Mouse (Mus musculus): ENCODE data around the gene Shank2.

Gene Shank2

DNA sequence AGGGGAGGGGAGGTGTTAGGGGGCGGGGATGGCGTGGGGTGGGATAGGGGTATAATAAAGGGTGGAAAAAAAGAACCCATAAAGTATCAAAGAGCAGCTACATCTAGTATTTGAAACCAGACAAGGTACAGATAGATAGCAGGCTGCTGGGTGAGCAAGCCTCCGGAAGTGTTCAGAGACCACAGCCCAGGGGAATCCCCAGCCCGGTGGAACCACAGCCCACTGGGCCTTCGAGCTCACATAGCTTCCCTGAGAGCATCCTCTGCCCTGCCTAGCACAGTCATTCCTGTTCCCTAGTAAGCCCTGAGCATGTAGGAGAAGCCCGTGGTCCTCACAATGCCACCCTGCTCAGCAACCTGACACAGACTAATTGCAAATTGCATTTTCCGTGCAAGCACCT, 443.1 kb downstream of the Shank2 start:
- DNase-seq: no peak

DNA sequence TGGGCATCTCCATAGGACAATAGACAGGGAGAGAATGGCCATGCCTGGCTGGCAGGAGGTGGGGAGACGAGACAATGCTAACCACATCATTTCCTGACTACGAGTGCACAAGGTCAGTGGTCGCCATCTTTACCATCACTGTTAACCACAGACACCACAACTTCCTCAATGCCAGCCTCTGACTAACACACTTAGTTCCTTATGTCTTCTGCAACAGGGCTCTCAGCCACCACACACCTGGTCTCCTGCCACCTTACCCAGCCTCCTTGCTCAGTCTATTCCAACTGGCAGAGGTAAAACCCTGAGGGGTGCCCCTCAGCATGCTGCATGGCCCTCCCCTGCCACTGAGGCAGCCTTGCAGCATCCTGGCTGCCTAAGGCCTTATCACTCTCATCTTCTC, 445.4 kb downstream of the Shank2 start:
- DNase-seq: no peak

DNA sequence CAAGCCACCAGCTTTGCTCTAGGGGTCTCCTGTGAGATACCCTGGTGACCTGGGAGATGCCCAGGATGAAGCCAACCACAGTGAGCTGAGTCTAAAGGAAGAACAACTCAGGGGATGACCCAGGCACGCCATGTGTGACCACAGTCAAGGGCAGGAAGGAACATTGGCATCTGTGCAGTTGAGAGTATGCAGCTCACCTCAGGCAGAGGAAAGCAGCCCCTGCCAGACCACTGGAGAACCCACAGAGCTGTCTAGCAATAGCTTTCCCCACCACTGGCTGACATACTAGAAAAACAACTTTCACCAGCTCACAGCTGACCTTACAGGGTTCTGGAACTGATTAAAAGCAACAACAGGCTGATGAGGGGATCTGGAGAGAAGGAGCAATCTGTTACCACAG, 446.5 kb downstream of the Shank2 start:
- no peak for DNase-seq

DNA sequence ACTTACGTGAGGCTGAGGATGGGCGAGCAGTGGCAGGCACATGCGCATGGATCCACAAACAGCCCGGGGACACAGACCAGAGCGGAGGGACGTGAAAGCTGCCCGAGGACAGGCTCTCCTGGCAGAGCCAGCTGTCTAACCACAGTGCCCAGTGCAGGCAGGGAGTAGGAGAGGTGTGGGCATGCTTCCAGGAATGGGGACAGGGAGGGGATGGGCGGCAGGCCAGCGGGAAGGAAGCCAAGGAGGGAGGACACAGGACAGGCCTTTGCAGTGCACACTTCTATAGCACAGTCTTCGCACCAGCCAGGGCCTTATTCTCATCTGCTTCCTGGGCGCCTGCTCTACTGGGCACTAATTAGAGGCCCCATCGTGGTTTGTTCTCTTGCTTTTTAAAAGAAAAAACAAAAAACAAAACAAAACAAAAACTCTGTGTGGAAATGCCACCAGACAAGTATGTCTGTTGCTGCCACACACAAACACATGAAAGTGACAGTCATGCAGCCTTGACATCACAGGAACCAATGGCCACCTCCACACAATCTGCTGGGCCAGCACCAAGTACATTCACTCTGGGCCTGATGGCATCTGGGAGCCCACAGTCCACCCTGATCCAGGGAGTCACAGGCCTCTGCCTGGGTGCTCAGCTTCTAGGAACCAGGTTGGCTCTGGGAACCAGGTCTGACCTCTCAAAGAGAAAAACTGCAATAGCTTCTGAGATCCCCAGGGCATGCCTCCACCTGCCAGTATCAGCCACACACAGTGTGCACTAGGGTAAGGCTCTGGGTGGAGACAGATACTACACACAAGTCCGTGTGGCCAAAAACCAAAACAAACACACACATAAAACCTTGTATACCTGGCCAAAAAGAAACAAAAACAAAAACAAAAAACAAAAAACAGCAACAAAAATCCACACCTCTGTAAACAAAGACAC, 448.2 kb downstream of the Shank2 start:
- DNase-seq: peak; percentile 77

DNA sequence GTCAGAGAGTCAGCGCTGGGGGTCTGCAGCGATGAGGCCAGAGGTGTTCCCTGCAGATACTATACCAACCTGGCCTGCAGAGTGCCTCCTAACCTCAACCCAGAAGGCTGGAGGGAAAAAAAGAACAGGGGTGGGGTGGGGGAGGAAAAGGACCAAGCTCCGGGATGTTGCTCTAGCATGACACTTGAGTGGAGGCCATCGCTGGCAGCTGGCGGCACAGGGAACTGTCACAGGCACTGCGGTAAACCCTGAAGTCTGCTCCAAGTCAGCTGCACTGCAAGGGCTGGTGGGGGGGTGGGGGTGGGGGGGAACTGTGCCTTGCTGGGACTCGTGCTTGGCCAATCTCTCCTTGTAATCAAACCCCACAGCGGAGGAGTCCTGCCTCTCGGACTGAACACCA, 448.9 kb downstream of the Shank2 start:
- no peak for DNase-seq

DNA sequence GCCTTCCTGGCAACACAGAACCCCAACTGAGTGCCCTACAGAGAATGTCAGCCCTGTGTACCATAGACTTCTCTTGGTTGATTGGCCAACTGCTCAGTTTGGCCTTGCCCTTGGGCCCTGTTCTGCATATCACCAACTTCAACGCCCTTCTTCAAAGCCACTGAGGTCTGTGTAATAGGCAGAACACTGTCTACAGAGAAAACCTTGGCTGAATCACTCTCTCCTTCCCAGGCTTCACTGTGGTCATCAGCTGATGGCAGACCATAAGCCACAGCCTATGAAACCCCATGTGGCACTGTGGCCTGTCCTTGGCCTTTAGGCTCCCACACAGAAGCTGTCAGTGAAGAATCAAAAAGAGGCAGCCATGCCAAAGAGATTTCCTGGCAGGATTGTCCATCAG, 457.2 kb downstream of the Shank2 start:
- no peak for DNase-seq

DNA sequence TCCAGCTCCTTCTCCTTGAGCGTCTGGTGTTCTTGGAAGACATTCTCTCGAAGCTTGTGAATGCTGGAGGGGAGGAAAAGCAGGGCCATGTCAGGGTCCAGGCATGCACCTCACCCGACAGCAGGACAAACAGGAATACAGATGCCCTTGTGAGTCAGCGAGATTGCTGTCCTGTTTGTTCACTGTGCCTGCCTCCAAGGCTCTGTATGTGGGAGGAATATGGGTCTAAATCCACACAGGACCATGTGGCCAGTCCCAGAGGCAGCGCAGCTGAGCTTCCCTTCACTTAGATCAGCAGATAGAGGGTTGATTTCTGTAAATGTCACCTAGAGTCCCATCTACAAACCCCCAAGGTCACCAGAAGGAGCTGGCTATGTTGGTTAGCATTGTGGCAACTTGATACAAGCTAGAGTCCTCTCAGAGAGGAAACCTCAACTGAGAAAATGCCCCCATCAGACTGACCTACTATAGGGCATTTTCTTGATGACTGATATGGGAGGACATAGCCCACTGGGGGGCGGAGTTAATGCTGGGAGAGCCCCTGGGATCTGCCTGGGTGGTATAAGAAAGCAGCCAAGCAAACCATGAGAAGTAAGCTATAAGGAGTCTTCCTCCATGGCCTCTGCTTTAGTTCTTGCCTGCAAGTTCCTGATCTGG, 459.6 kb downstream of the Shank2 start:
- no peak for DNase-seq

DNA sequence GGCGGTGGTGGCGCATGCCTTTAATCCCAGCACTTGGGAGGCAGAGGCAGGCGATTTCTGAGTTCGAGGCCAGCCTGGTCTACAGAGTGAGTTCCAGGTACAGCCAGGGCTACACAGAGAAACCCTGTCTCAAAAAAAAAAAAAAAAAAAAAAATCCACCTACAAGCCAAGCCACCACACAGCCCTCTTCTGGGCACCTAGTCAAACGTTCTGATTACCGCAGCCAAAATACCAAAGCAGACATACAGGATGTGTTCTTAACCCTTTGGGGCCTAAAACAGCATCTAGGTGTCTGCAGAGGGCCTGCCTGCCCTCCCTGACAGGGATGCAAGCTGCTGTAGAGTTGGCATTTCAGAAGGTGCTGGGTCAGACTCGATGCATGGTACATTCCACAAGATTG, 460.8 kb downstream of the Shank2 start:
- DNase-seq: no peak

DNA sequence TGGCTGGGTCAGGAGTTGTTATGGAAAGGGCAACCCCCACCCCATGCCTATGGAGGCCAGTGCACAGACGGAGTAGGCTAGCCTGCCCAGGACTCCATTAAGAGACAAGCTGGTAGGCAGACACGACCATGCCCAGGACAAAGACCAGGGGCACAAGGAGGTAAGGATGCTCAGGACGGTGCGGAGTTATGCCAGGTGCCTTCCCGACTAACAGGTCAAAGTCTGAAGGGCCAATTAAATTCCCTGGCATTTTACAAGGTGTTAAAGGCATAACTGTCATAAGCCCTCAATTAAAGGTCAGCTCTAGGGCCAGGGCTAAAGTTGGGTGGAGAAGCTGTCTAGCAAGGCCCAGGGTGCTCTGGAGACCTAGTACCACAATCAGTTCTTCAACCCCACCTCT, 467.0 kb downstream of the Shank2 start:
- DNase-seq: no peak

DNA sequence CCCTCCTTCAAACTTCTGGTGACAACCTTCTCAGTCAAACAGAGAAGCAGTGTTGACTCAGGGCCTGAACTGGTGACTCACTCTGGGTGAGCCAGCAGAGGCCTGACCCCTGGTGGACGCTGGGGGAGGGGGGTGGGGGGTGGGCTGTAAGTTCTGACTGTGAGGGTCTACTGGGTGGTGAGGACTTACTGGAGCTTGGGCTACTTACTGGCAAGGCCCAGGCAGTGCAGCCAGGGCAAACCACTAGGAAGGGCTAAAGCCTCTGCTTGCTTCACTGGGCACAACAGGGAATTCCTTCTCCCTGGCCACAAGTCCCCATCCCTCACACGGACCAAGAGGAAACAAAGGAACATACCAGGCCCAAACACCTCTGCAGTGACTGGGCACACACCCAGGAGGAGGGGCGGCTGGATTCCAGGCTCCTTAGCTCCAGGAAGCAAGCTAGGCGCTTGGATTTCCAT, 467.5 kb downstream of the Shank2 start:
- no peak for DNase-seq

DNA sequence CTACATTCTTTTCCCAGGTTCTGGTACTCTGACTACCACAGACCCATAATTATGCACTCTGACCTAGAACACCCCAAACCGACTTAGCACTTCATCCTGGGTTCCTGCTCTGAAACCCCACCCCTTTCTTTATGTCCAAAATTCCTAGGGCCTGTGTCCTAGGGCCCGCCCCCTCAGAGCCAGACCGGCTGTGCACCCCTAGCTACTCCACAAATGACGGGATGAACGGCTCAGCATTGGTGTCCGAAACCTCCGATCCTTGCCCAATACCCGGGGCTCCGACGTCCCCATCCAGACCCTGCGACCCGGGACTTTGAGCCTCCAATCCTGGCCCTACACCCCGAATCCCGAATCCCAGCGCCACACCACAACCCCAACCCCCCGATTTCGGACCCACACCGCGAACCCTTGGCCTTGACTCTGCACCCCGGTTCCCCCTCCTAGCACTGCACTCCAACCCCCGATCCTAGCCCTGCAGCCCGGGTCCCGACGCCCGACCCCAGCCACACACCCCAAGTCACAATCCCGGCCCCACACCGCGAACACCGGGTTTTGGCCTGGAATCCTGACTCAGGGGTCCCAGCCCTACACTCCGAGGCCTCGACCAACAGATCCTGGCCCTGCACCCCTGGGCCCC, 468.3 kb downstream of the Shank2 start:
- DNase-seq: no peak

DNA sequence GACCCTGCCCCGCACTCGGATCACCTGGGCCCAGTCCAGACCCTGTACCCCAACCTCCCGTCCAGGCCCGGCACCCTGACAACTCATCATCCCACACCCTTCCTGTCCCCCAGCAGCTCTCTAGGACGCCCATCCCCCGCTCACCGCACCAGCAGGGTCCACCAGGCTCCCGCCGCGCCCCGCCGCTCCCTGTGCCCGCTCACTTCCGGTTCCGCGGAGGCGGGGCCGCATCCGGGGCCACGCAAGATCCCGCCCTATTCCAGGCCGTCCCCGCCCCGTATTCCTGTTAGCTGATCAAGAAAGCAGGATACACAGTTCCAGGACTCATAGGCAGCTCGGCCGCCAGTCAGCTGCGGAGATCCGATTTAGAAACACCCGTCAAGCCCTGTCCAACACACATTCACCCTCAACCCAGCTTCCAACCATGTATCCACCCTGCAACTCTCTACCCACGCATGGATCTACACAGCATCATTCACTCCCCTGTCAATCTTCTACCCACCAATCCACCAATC, 468.9 kb downstream of the Shank2 start, which contains the start of gene Cttn:
Gene Cttn, minus strand, starts transcription at position 465 of the 515 bp plus-strand sequence.
- peak; percentile 89 for DNase-seq

DNA sequence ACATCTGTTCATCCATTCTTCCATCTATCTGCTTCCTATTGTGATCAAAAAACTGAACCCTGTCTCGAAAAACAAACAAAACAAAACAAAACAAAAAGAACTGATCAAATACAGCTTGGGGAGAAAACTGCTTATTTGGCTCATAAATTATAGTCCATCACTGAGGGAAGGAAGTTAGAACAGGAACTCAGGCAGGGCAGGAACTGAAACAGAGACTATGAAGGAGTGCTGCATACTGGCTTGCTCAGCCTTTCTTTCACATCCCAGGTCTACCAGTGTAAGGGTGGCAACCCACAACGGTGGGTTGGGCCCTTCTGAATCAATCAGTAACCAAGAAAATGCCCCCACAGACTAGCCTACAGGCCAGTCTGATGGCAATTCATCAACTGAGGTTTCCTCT, 469.4 kb downstream of the Shank2 start:
- no peak for DNase-seq

DNA sequence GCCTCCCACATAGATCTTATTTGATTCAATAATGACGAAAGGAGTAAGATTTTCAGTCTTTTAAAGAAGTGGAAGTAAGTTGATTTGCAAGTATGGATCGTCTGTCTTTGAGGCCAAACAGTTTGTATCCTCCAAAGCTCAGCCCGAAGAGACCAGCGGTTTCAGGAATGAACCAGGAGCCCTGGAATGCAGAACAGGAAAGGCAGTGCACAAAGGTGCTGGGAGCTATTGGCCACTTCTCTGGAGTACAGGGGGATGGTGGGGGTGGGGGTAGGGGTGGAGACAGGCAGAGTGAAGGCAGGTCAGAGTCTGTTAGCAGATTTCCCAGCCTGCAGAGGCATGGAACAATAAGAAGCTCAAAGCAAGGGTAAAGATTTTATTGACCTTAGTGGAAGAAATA, 471.8 kb downstream of the Shank2 start:
- DNase-seq: no peak
